Mouse (Mus musculus) CD4-positive helper T cell, adult 2 months (primary cell): ENCODE measurements at regions not wholly inside any gene's neighbourhood (a gene's known extent, or its start where the extent isn't known, plus 50 kb on each side); places are given as distances from the start of the nearest gene placed in this dataset.
"Not testable (repeated sequence)": the region's sequence is repeated elsewhere in the genome, so short reads cannot be mapped to it uniquely, and the experiment has no call there.

Experiments used
- DNase-seq: peaks from one replicate; pipeline ENCODE4 v3.0.0-alpha.2; 2012; ENCODE audit warnings: low read depth, missing footprints, low spot score

GRCm38 (mm10) chr11:52460190-52460780, 64.1 kb downstream of the 9530068E07Rik start:
- DNase-seq, result no peak

- not testable (repeated sequence) for DNase-seq
Observed at GRCm38 (mm10) chr11:52471128-52471527, 74.9 kb downstream of the 9530068E07Rik start.

GRCm38 (mm10) chr11:52480111-52480510, 83.9 kb downstream of the 9530068E07Rik start:
- not testable (repeated sequence) for DNase-seq

- DNase-seq, result not testable (repeated sequence)
Observed at GRCm38 (mm10) chr11:52480694-52481093, 84.5 kb downstream of the 9530068E07Rik start.

- DNase-seq, result not testable (repeated sequence)
Observed at GRCm38 (mm10) chr11:52483534-52483933, 87.3 kb downstream of the 9530068E07Rik start.

GRCm38 (mm10) chr11:52488538-52488937, 92.3 kb downstream of the 9530068E07Rik start:
- not testable (repeated sequence) for DNase-seq

GRCm38 (mm10) chr11:52493336-52493735, 97.1 kb downstream of the 9530068E07Rik start:
- DNase-seq, result no peak

GRCm38 (mm10) chr11:52496908-52497307, 100.7 kb downstream of the 9530068E07Rik start:
- DNase-seq, result no peak

- DNase-seq, result no peak
Observed at GRCm38 (mm10) chr11:52502759-52503365, 106.6 kb downstream of the 9530068E07Rik start.

- no peak for DNase-seq
Observed at GRCm38 (mm10) chr11:52511831-52512297, 115.6 kb downstream of the 9530068E07Rik start.

GRCm38 (mm10) chr11:52517330-52517729, 121.1 kb downstream of the 9530068E07Rik start:
- no peak for DNase-seq

- DNase-seq, result no peak
Observed at GRCm38 (mm10) chr11:52519877-52520276, 123.6 kb downstream of the 9530068E07Rik start.

GRCm38 (mm10) chr11:52521879-52522278, 125.7 kb downstream of the 9530068E07Rik start:
- no peak for DNase-seq

- DNase-seq, result no peak
Observed at GRCm38 (mm10) chr11:52522384-52522783, 126.2 kb downstream of the 9530068E07Rik start.

- DNase-seq, result no peak
Observed at GRCm38 (mm10) chr11:52523191-52523590, 127.0 kb downstream of the 9530068E07Rik start.

GRCm38 (mm10) chr11:52523671-52524070, 127.4 kb downstream of the 9530068E07Rik start:
- DNase-seq, result no peak

- no peak for DNase-seq
Observed at GRCm38 (mm10) chr11:52525446-52525845, 129.2 kb downstream of the 9530068E07Rik start.

- no peak for DNase-seq
Observed at GRCm38 (mm10) chr11:52526306-52526705, 130.1 kb downstream of the 9530068E07Rik start.

GRCm38 (mm10) chr11:52533379-52533778, 137.2 kb downstream of the 9530068E07Rik start:
- peak; percentile 2 for DNase-seq

GRCm38 (mm10) chr11:52534586-52534985, 138.4 kb downstream of the 9530068E07Rik start:
- no peak for DNase-seq

GRCm38 (mm10) chr11:52536211-52536610, 140.0 kb downstream of the 9530068E07Rik start:
- no peak for DNase-seq

- DNase-seq, result no peak
Observed at GRCm38 (mm10) chr11:52536841-52537240, 140.6 kb downstream of the 9530068E07Rik start.

GRCm38 (mm10) chr11:52537819-52538435, 141.7 kb downstream of the 9530068E07Rik start:
- no peak for DNase-seq
